ENCODE assay signal across 25 mouse cellular contexts in the genomic region with DNA sequence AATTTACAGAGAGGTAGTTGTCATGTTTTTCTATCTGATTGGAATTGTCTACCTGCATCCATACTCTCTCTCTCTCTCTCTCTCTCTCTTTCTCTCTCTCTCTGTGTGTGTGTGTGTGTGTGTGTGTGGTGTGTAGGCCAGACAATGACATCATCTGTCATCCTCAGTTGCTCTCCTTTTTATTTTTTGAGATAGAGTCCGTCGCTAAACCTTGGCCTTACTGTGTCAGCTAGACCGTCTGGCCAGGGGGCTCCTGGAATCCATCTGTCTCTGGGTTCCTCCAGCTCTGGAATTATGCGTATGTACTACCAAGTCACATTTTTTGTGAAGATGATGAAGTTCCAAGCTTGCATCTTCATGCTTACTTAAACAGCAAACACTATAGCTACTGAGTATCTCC.
DNase-seq lines count a peak whose midpoint lies in the region; ATAC-seq and TF ChIP-seq lines count a peak whose summit lies in the region.
"Had no signal": no experiment of that assay in that cellular context is flagged by ENCODE, and none has a peak within 500 bp of the region (broad histone marks: within the 10 kb centered on the region; RNA-seq: fewer than 3 reads in every experiment).

No protein-coding gene starts in this region.

- peak; percentile 59 for ATAC-seq in midbrain, embryonic 12.5 days (ENCODE audit: low FRiP score, low read depth)
- ATAC-seq in midbrain, postnatal 0 days (ENCODE audit: low FRiP score): no peak
- ATAC-seq in neural tube, embryonic 14.5 days (ENCODE audit: low read depth): 0 out of 2 replicates have a peak, but pooled peaks have one; percentile 14
- ATAC-seq: CD4-positive, CD25-positive, alpha-beta regulatory T cell, adult 4 months; intestine, embryonic 16.5 days had no signal

- H3K9ac ChIP-seq in midbrain, embryonic 12.5 days (replicated peaks): no peak overlapping the region
- no peak overlapping the region for H3K9ac ChIP-seq in midbrain, postnatal 0 days (replicated peaks; ENCODE audit: low read length, poor library complexity, severe bottlenecking)
- no peak overlapping the region for H3K9ac ChIP-seq in neural tube, embryonic 14.5 days (replicated peaks; ENCODE audit: low read depth, low read length)
- H3K9ac ChIP-seq: embryonic facial prominence, embryonic 15.5 days; forebrain, embryonic 12.5 days; forebrain, postnatal 0 days; heart, embryonic 15.5 days; limb, embryonic 13.5 days; lung, embryonic 15.5 days had no signal

- H3K27me3 ChIP-seq in midbrain, embryonic 12.5 days: no peaks in the 10 kb centered on the region
- H3K27me3 ChIP-seq in midbrain, postnatal 0 days (ENCODE audit: insufficient read depth, low read length): no peaks in the 10 kb centered on the region
- H3K27me3 ChIP-seq in neural tube, embryonic 14.5 days (ENCODE audit: control insufficient read depth, insufficient read depth, low read length): no peaks in the 10 kb centered on the region
- H3K27me3 ChIP-seq: embryonic facial prominence, embryonic 15.5 days; forebrain, embryonic 12.5 days; heart, embryonic 15.5 days; limb, embryonic 13.5 days; lung, embryonic 15.5 days had no signal

- WGBS in midbrain, embryonic 12.5 days: 62% methylated on average over 4 of the region's 4 CpGs
- 55% methylated on average over 4 of the region's 4 CpGs for WGBS in midbrain, postnatal 0 days
- 60% methylated on average over 4 of the region's 4 CpGs for WGBS in neural tube, embryonic 14.5 days

- no peak for TF ChIP-seq CTCF in midbrain, postnatal 0 days (IDR thresholded peaks at IDR 0.05)

- no peak overlapping the region for H3K4me2 ChIP-seq in midbrain, embryonic 12.5 days (replicated peaks)
- H3K4me2 ChIP-seq in midbrain, postnatal 0 days (ENCODE audit: low read depth, low read length, poor library complexity, severe bottlenecking): no peak overlapping the region
- H3K4me2 ChIP-seq in neural tube, embryonic 14.5 days (ENCODE audit: low read depth, low read length): no peak overlapping the region
- H3K4me2 ChIP-seq: embryonic facial prominence, embryonic 15.5 days; forebrain, embryonic 12.5 days; heart, embryonic 15.5 days; limb, embryonic 13.5 days; liver, embryonic 11.5 days; lung, embryonic 15.5 days had no signal

- peaks cover 11% of the 10 kb centered on the region; the same call in 1 of the 2 replicates for H3K4me1 ChIP-seq in midbrain, embryonic 12.5 days
- no peaks in the 10 kb centered on the region; the same call in 1 of the 2 replicates for H3K4me1 ChIP-seq in midbrain, postnatal 0 days (ENCODE audit: insufficient read depth, low read length)
- H3K4me1 ChIP-seq in neural tube, embryonic 14.5 days (ENCODE audit: control insufficient read depth, insufficient read depth, low read length): no peaks in the 10 kb centered on the region
- H3K4me1 ChIP-seq: embryonic facial prominence, embryonic 15.5 days; heart, embryonic 10.5 days; heart, embryonic 15.5 days; limb, embryonic 13.5 days; lung, embryonic 15.5 days had no signal

- peak; percentile 19 to 29 for DNase-seq in cerebellum, postnatal 25 days
- DNase-seq in cerebellum, adult 8-10 months: no peak
- no peak for DNase-seq in midbrain, postnatal 0 days (ENCODE audit: low spot score)
- peak; percentile 47 for DNase-seq in brain, adult 2 months (ENCODE audit: low read depth, low spot score)
- no peak for DNase-seq in frontal cortex, postnatal 10 days (ENCODE audit: low spot score in 2 of 2)
- DNase-seq: adrenal gland, postnatal 14 days; gastrocnemius, postnatal 14 days; kidney, adult 8-10 months; kidney, postnatal 4 days; right cerebral cortex, postnatal 14 days; thymus, postnatal 4 days had no signal

- H3K36me3 ChIP-seq in midbrain, embryonic 12.5 days: no peaks in the 10 kb centered on the region
- H3K36me3 ChIP-seq in midbrain, postnatal 0 days (ENCODE audit: insufficient read depth, low read length): no peaks in the 10 kb centered on the region
- H3K36me3 ChIP-seq in neural tube, embryonic 14.5 days (ENCODE audit: control insufficient read depth, insufficient read depth, low read length): no peaks in the 10 kb centered on the region
- H3K36me3 ChIP-seq: embryonic facial prominence, embryonic 10.5 days; embryonic facial prominence, embryonic 15.5 days; forebrain, embryonic 12.5 days; heart, embryonic 10.5 days; heart, embryonic 15.5 days; limb, embryonic 13.5 days; lung, embryonic 15.5 days had no signal

- H3K4me3 ChIP-seq in midbrain, embryonic 12.5 days: no peak overlapping the region
- no peak overlapping the region for H3K4me3 ChIP-seq in midbrain, postnatal 0 days (ENCODE audit: low read depth, low read length)
- H3K4me3 ChIP-seq in neural tube, embryonic 14.5 days (ENCODE audit: low read depth, low read length): no peak overlapping the region
- H3K4me3 ChIP-seq: embryonic facial prominence, embryonic 10.5 days; embryonic facial prominence, embryonic 15.5 days; forebrain, embryonic 12.5 days; heart, embryonic 10.5 days; heart, embryonic 15.5 days; limb, embryonic 13.5 days; lung, embryonic 15.5 days had no signal

- no peaks in the 10 kb centered on the region for H3K9me3 ChIP-seq in midbrain, embryonic 12.5 days
- H3K9me3 ChIP-seq in midbrain, postnatal 0 days (ENCODE audit: low read length): no peaks in the 10 kb centered on the region
- no peaks in the 10 kb centered on the region for H3K9me3 ChIP-seq in neural tube, embryonic 14.5 days (ENCODE audit: control insufficient read depth, low read length)
- H3K9me3 ChIP-seq: embryonic facial prominence, embryonic 10.5 days; embryonic facial prominence, embryonic 15.5 days; forebrain, embryonic 12.5 days; heart, embryonic 10.5 days; heart, embryonic 15.5 days; limb, embryonic 13.5 days; lung, embryonic 15.5 days had no signal

- H3K27ac ChIP-seq in midbrain, embryonic 12.5 days (replicated peaks): no peak overlapping the region
- H3K27ac ChIP-seq in midbrain, postnatal 0 days (ENCODE audit: low read depth, low read length): no peak overlapping the region
- H3K27ac ChIP-seq in neural tube, embryonic 14.5 days (ENCODE audit: low read depth, low read length): no peak overlapping the region
- H3K27ac ChIP-seq: embryonic facial prominence, embryonic 10.5 days; embryonic facial prominence, embryonic 15.5 days; forebrain, embryonic 12.5 days; heart, embryonic 10.5 days; heart, embryonic 15.5 days; kidney, postnatal 0 days; limb, embryonic 13.5 days; lung, embryonic 15.5 days had no signal

Comparison
In these comparisons a context has a peak if more than half of its experiments do, and no peak if none do; other contexts are left out.
1. DNase-seq: peak in cerebellum, postnatal 25 days (2 of 2) and brain, adult 2 months (single experiment); none in cerebellum, adult 8-10 months (single experiment), midbrain, postnatal 0 days (single experiment) and frontal cortex, postnatal 10 days (0 of 2).